Mouse (Mus musculus): Measurements from ENCODE around the gene Zhx3. TPM values are rescaled to one million over a fixed set of nuclear protein-coding genes. Genes with fewer than 3 reads are reported as not detected.

Zhx3 gene
- total RNA-seq, 1 experiment, result 1.3 TPM

DNA sequence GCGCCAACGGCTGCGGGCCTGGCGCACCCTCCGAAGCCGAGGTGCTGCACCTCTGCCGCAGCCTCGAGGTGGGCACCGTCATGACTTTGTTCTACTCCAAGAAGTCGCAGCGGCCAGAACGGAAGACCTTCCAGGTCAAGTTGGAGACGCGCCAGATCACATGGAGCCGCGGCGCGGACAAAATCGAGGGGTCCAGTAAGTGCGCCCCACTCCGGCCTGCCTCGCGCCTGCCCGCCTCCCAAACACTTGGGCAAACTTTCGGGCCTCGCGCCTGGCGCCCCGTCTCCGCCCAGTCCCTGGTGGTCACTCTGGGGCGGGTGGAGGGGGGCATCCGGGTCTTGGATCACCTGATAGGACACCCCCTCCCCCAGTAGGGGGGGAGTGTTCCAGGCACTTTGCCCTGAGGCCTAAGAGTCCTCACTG lies 140.9 kb downstream of the Zhx3 start:
- TF ChIP-seq ZC3H11A (IDR thresholded peaks at IDR 0.05; ENCODE audit: borderline replicate concordance, low read depth, low read length) (no peak), ZNF384 (IDR thresholded peaks at IDR 0.05; ENCODE audit: low read depth, low read length) (no peak), CHD2 (IDR thresholded peaks at IDR 0.05; ENCODE audit: low read depth, low read length) (no peak), MAFK (IDR thresholded peaks at IDR 0.05; ENCODE audit: insufficient read depth, low read depth, low read length) (no peak), HCFC1 (IDR thresholded peaks at IDR 0.05; ENCODE audit: borderline replicate concordance, insufficient read depth, low read length) (no peak)
- peak overlapping the region; percentile 95 for H3K9ac ChIP-seq (ENCODE audit: insufficient read depth, low read depth, low read length, poor library complexity, severe bottlenecking)
- H3K36me3 ChIP-seq (ENCODE audit: control insufficient read depth, insufficient read depth, low read length, poor library complexity, severe bottlenecking), result no peaks in the 10 kb centered on the region; the same call in 1 of the 2 replicates
- no peak overlapping the region for H3K27ac ChIP-seq (ENCODE audit: insufficient read depth, low read depth, low read length, poor library complexity, severe bottlenecking)
- no peak for DNase-seq (ENCODE audit: low read depth, low spot score)
- no peaks in the 10 kb centered on the region for H3K9me3 ChIP-seq (ENCODE audit: control insufficient read depth, insufficient read depth, low read depth, low read length)
- peak overlapping the region; percentile 92 to 96 for H3K4me3 ChIP-seq (ENCODE audit: insufficient read depth in 1 of 2, low read depth in 1 of 2, low read length in 2 of 2, poor library complexity in 1 of 2, severe bottlenecking in 1 of 2)
- in situ Hi-C loops (cut with MboI; ENCODE audit: low sequenced_read_pairs in 2 of 2, unreplicated experiment in 2 of 2), result no loop called here
- H3K4me1 ChIP-seq (ENCODE audit: control insufficient read depth in 2 of 2, insufficient read depth in 2 of 2, low read length in 2 of 2, poor library complexity in 1 of 2), result peaks cover 10 to 30% of the 10 kb centered on the region in 2 experiments; a peak in 3 of 4 replicates

DNA sequence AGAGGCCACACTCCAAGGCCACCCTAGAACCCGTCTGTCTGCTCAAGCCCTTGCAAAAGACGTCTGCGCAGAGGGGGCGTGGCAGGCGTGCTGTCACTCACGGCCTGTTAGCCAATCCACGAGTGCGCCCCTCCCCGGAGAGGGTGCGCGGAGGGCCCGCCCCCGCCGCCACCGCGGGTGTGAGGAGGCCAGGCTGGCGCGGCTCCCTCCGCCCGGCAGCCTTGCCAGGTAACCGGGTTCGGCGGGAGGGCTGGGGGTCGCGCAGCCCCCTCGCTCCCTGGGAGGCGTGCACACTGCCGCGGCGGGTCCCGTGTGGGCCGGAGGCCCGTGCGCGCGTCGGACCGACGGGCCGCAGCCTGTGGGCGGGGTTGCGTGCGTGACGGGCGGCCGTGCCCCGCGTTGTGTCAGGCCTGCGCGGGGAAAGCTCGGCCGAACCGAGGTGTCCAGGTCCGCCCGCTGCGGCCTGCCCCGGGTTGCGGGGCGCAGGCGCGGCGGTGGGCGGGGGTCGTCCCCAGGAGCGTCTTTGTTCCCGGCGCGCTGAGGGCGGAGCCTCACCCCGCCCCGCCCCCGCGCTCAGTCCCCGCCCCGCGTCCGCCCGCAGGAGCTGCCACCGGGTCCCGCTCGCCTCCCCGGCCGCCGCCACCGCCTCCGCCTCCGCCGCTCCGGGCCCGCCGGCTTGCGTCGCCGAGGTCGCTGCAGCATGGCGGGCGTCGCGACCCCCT lies 141.5 kb downstream of the Zhx3 start, which contains the start of gene Plcg1:
Gene Plcg1 (plus strand): TSS at position 184 of the 722 bp plus-strand sequence.
- peak within 1 kb of the TSS; percentile 92 to 96 for H3K4me3 ChIP-seq (ENCODE audit: insufficient read depth in 1 of 2, low read depth in 1 of 2, low read length in 2 of 2, poor library complexity in 1 of 2, severe bottlenecking in 1 of 2)
- no peaks in the 10 kb centered on the region; the same call in 1 of the 2 replicates for H3K36me3 ChIP-seq (ENCODE audit: control insufficient read depth, insufficient read depth, low read length, poor library complexity, severe bottlenecking)
- H3K9ac ChIP-seq (ENCODE audit: insufficient read depth, low read depth, low read length, poor library complexity, severe bottlenecking), result peak within 1 kb of the TSS; percentile 95
- peak within 1 kb of the TSS; percentile 62 for H3K27ac ChIP-seq (ENCODE audit: insufficient read depth, low read depth, low read length, poor library complexity, severe bottlenecking)
- in situ Hi-C loops (cut with MboI; ENCODE audit: low sequenced_read_pairs in 2 of 2, unreplicated experiment in 2 of 2), result no loop called here
- DNase-seq (ENCODE audit: low read depth, low spot score), result peak; percentile 84
- TF ChIP-seq CHD2 (IDR thresholded peaks at IDR 0.05; ENCODE audit: low read depth, low read length) (no peak), ZNF384 (IDR thresholded peaks at IDR 0.05; ENCODE audit: low read depth, low read length) (no peak), MAFK (IDR thresholded peaks at IDR 0.05; ENCODE audit: insufficient read depth, low read depth, low read length) (no peak), HCFC1 (IDR thresholded peaks at IDR 0.05; ENCODE audit: borderline replicate concordance, insufficient read depth, low read length) (no peak), ZC3H11A (IDR thresholded peaks at IDR 0.05; ENCODE audit: borderline replicate concordance, low read depth, low read length) (no peak)
- H3K9me3 ChIP-seq (ENCODE audit: control insufficient read depth, insufficient read depth, low read depth, low read length), result no peaks in the 10 kb centered on the region
- peaks cover 7 to 26% of the 10 kb centered on the region in 2 experiments; a peak in 3 of 4 replicates for H3K4me1 ChIP-seq (ENCODE audit: control insufficient read depth in 2 of 2, insufficient read depth in 2 of 2, low read length in 2 of 2, poor library complexity in 1 of 2)

DNA sequence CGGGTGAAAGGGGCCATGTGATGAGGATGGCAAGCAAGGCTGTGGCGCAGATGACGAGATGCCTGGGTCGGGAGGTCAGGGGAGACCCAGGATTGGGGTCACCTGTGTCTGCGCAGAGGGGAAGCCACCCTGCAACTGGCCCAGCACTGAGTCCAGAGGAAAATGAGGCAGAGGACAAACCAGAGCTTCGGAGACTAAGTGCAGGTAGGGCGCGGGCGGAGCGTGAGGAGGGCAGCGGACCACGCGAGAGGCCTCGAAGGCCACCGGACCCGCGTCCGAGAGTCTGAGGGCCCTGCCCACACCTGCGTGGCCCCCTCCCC lies 142.0 kb downstream of the Zhx3 start:
- Histone ChIP-seq H3K4me1 (ENCODE audit: control insufficient read depth in 2 of 2, insufficient read depth in 2 of 2, low read length in 2 of 2, poor library complexity in 1 of 2) (peaks cover 4 to 21% of the 10 kb centered on the region in 2 experiments; a peak in 3 of 4 replicates), H3K9me3 (ENCODE audit: control insufficient read depth, insufficient read depth, low read depth, low read length) (no peaks in the 10 kb centered on the region), H3K9ac (ENCODE audit: insufficient read depth, low read depth, low read length, poor library complexity, severe bottlenecking) (peak overlapping the region; percentile 35), H3K27ac (ENCODE audit: insufficient read depth, low read depth, low read length, poor library complexity, severe bottlenecking) (no peak overlapping the region), H3K4me3 (ENCODE audit: insufficient read depth in 1 of 2, low read depth in 1 of 2, low read length in 2 of 2, poor library complexity in 1 of 2, severe bottlenecking in 1 of 2) (peak overlapping the region; percentile 92 to 96), H3K36me3 (ENCODE audit: control insufficient read depth, insufficient read depth, low read length, poor library complexity, severe bottlenecking) (no peaks in the 10 kb centered on the region; the same call in 1 of the 2 replicates)
- no peak for TF ChIP-seq MAFK (IDR thresholded peaks at IDR 0.05; ENCODE audit: insufficient read depth, low read depth, low read length)
- no peak for TF ChIP-seq ZNF384 (IDR thresholded peaks at IDR 0.05; ENCODE audit: low read depth, low read length)
- no peak for TF ChIP-seq HCFC1 (IDR thresholded peaks at IDR 0.05; ENCODE audit: borderline replicate concordance, insufficient read depth, low read length)
- no peak for TF ChIP-seq ZC3H11A (IDR thresholded peaks at IDR 0.05; ENCODE audit: borderline replicate concordance, low read depth, low read length)
- TF ChIP-seq CHD2 (IDR thresholded peaks at IDR 0.05; ENCODE audit: low read depth, low read length), result no peak
- DNase-seq (ENCODE audit: low read depth, low spot score), result no peak
- in situ Hi-C loops (cut with MboI; ENCODE audit: low sequenced_read_pairs in 2 of 2, unreplicated experiment in 2 of 2), result no loop called here

DNA sequence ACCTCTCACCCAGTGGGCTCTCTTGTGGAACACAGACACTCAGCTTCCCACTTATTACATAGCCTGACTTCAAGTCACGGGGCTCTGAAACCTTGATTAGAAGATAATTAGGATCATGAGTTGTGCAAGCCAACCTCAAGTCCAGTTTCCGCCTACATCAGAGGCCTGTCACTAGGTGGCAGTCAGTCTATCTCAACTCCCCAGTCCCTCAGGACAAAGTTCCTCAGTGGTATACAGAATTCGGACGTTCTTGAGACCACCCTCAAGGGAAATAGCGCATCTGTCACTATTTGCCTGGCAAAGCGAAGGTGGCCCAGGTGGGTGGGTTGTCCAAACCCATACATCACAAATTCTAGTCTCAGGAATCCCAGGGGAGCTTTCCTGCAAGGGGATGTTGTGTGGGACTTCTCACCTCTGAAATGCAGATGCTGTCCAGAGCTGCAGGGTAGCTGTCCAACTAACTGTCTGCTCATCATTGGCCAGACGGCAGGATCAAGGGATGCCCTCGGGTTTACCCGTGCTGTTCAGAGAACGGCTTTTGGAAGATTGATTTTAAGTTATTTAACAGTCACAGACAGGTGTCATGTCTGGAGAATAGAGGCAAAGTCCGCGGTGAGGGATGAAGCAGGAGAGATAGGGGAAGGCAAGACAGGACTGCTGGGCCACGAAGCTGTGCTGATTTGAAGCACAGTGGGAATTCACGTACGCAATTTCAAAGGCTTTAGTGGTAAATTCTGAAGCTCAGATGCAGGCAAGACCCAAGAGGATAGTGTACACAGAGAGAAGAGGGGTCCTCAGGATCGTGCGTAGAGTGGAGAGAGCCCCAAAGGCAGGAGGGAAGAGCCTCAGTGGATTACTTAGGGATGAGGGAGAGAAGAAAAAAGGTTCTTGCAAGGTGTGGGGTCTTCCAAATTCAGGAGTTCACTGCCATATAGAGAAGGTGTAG lies 142.7 kb downstream of the Zhx3 start:
- TF ChIP-seq ZNF384 (IDR thresholded peaks at IDR 0.05; ENCODE audit: low read depth, low read length) (no peak), MAFK (IDR thresholded peaks at IDR 0.05; ENCODE audit: insufficient read depth, low read depth, low read length) (no peak), ZC3H11A (IDR thresholded peaks at IDR 0.05; ENCODE audit: borderline replicate concordance, low read depth, low read length) (no peak), CHD2 (IDR thresholded peaks at IDR 0.05; ENCODE audit: low read depth, low read length) (no peak), HCFC1 (IDR thresholded peaks at IDR 0.05; ENCODE audit: borderline replicate concordance, insufficient read depth, low read length) (no peak)
- H3K36me3 ChIP-seq (ENCODE audit: control insufficient read depth, insufficient read depth, low read length, poor library complexity, severe bottlenecking), result no peaks in the 10 kb centered on the region; the same call in 1 of the 2 replicates
- in situ Hi-C loops (cut with MboI; ENCODE audit: low sequenced_read_pairs in 2 of 2, unreplicated experiment in 2 of 2), result no loop called here
- H3K27ac ChIP-seq (ENCODE audit: insufficient read depth, low read depth, low read length, poor library complexity, severe bottlenecking), result no peak overlapping the region
- H3K4me3 ChIP-seq (ENCODE audit: insufficient read depth in 1 of 2, low read depth in 1 of 2, low read length in 2 of 2, poor library complexity in 1 of 2, severe bottlenecking in 1 of 2), result peak overlapping the region; percentile 92 to 96; a peak in 2 of 4 replicates
- peak overlapping the region; percentile 35; the same call in 1 of the 2 replicates for H3K9ac ChIP-seq (ENCODE audit: insufficient read depth, low read depth, low read length, poor library complexity, severe bottlenecking)
- H3K9me3 ChIP-seq (ENCODE audit: control insufficient read depth, insufficient read depth, low read depth, low read length), result no peaks in the 10 kb centered on the region
- no peak for DNase-seq (ENCODE audit: low read depth, low spot score)
- H3K4me1 ChIP-seq (ENCODE audit: control insufficient read depth in 2 of 2, insufficient read depth in 2 of 2, low read length in 2 of 2, poor library complexity in 1 of 2), result peaks cover 3 to 16% of the 10 kb centered on the region in 2 experiments; a peak in 3 of 4 replicates
